Comparison of ENCODE assay signal across 9 mouse cellular contexts in the genomic region with DNA sequence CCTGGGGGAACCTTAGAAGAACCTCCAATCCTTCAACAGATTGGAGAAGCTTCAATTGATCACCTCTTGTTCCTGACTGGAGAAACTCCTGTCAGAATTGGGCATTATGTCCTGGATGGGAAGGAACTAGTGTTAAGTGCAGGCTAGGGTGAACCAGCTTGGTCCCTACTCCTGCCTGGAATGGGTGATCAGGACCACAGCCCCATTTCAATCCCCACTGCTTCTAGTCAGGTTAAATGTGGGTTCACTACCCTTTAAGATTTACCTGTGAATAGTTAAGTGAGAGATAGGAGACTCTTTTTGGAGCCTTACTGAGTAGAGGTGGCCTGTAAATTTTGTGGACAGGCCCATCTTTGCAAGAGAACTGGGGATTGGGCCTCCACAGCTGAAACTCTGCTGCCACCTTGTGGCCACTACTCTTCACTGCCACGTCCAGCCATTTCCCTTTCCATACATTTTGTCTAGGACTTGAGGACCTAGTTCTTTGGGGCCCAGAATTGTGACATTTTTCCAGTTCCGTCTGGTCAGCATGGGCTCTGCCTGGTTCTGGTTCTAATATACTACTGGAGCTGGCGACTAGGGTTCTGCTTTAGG. TPM values are rescaled to one million over a fixed set of nuclear protein-coding genes. Genes with fewer than 3 reads are reported as not detected.
DNase-seq lines count a peak whose midpoint lies in the region; ATAC-seq and TF ChIP-seq lines count a peak whose summit lies in the region.
"Had no signal": no experiment of that assay in that cellular context is flagged by ENCODE, and none has a peak within 500 bp of the region (broad histone marks: within the 10 kb centered on the region; RNA-seq: fewer than 3 reads in every experiment).

A gene (minus strand): TSS at position 51 of the 594 bp plus-strand sequence.

- no peak within 1 kb of the TSS for H3K9ac ChIP-seq in heart, postnatal 0 days (replicated peaks; ENCODE audit: low read depth, low read length)
- H3K9ac ChIP-seq: lung, embryonic 15.5 days had no signal

- 7% methylated on average over 3 of the region's 3 CpGs for WGBS in embryonic facial prominence, embryonic 10.5 days
- WGBS in heart, postnatal 0 days, result 7% methylated on average over 3 of the region's 3 CpGs

- peaks cover 81% of the 10 kb centered on the region for H3K36me3 ChIP-seq in embryonic facial prominence, embryonic 10.5 days (replicated peaks)
- peaks cover 70% of the 10 kb centered on the region for H3K36me3 ChIP-seq in heart, postnatal 0 days (replicated peaks; ENCODE audit: control insufficient read depth, insufficient read depth, low read length)

- no peak within 1 kb of the TSS for H3K27ac ChIP-seq in embryonic facial prominence, embryonic 10.5 days (replicated peaks)
- H3K27ac ChIP-seq in heart, postnatal 0 days (ENCODE audit: low read depth), result no peak within 1 kb of the TSS; the same call in 1 of the 2 replicates
- H3K27ac ChIP-seq: lung, embryonic 15.5 days had no signal

- no peaks in the 10 kb centered on the region for H3K27me3 ChIP-seq in embryonic facial prominence, embryonic 10.5 days (replicated peaks; ENCODE audit: low read depth, poor library complexity, severe bottlenecking)
- H3K27me3 ChIP-seq in heart, postnatal 0 days (ENCODE audit: control insufficient read depth, insufficient read depth, low read length), result no peaks in the 10 kb centered on the region
- H3K27me3 ChIP-seq: lung, embryonic 15.5 days had no signal

- intact Hi-C loops in heart, postnatal 25 days (cut with DNase I), result loop anchor here (5.0 kb wide), 1 partner anchor 148 kb away; no protein-coding TSS in a partner anchor

- H3K4me1 ChIP-seq in embryonic facial prominence, embryonic 10.5 days, result peaks cover 6% of the 10 kb centered on the region
- H3K4me1 ChIP-seq in heart, postnatal 0 days (ENCODE audit: control insufficient read depth, insufficient read depth), result peaks cover 6% of the 10 kb centered on the region

- ATAC-seq in heart, postnatal 0 days (ENCODE audit: insufficient read depth, low read depth), result peak; percentile 40; the same call in 1 of the 2 replicates

- TF ChIP-seq EP300 in heart, postnatal 0 days (IDR thresholded peaks at IDR 0.05; ENCODE audit: low read depth), result no peak

- H3K4me3 ChIP-seq in embryonic facial prominence, embryonic 10.5 days, result no peak within 1 kb of the TSS
- H3K4me3 ChIP-seq in heart, postnatal 0 days (ENCODE audit: low read depth, low read length), result no peak within 1 kb of the TSS
- H3K4me3 ChIP-seq: lung, embryonic 15.5 days had no signal

- H3K9me3 ChIP-seq in embryonic facial prominence, embryonic 10.5 days, result no peaks in the 10 kb centered on the region
- H3K9me3 ChIP-seq in heart, postnatal 0 days (replicated peaks; ENCODE audit: control insufficient read depth, low read length), result no peaks in the 10 kb centered on the region
- H3K9me3 ChIP-seq: lung, embryonic 15.5 days had no signal

- DNase-seq in heart, adult 18-20 months, result peak; percentile 66 to 84
- no peak for DNase-seq in heart, postnatal 25 days (ENCODE audit: low spot score)
- DNase-seq in adrenal gland, postnatal 25 days, result peak; percentile 71
- peak; percentile 83 for DNase-seq in embryonic facial prominence, embryonic 10.5 days (ENCODE audit: low spot score)
- peak; percentile 82 for DNase-seq in heart, postnatal 0 days (ENCODE audit: low spot score)
- peak; percentile 71 for DNase-seq in layer of hippocampus, adult 9-10 months (ENCODE audit: low spot score)
- peak; percentile 84 for DNase-seq in lung, postnatal 36 days
- DNase-seq in right cerebral cortex, postnatal 14 days, result peak; percentile 76

- no peak within 1 kb of the TSS for H3K4me2 ChIP-seq in heart, postnatal 0 days (ENCODE audit: low read depth, low read length)
- H3K4me2 ChIP-seq: lung, embryonic 15.5 days had no signal

- TF ChIP-seq CTCF in heart, postnatal 0 days (IDR thresholded peaks at IDR 0.05; ENCODE audit: low read depth), result peak; percentile 94

RNA-seq across cellular contexts. Expression of the gene that starts here (rescaled TPM):
- total RNA-seq in heart, adult 18-20 months (2021), result under 1 TPM; 0.87 to 0.92 TPM
- total RNA-seq in heart, postnatal 25 days (2021), result 1 to 10 TPM; 2.5 to 2.8 TPM
- 3.4 and 6.6 TPM in 2 replicates for total RNA-seq in adrenal gland, postnatal 25 days (2021)
- polyA plus RNA-seq in embryonic facial prominence, embryonic 10.5 days (2016; fragmentation: Nextera tagmentation; extraction: Ambion mirVana), result 1.8 and 2.8 TPM in 2 replicates
- 0.84 TPM in 1 of 2 replicates, not detected in the other for total RNA-seq in heart, postnatal 0 days (2014; rRNA removed; ENCODE audit: low replicate concordance)
- polyA plus RNA-seq in heart, postnatal 0 days (2015; fragmentation: Nextera tagmentation; extraction: Ambion mirVana), result 0.89 and 1.1 TPM in 2 replicates

Comparison
In these comparisons a context has a peak if more than half of its experiments do, and no peak if none do; other contexts are left out.
1. Peak in DNase-seq in heart, adult 18-20 months; RNA of the gene not detected or under 1 TPM.